Mouse (Mus musculus) kidney, postnatal 14 days (tissue): ENCODE data around the gene Wwc1.

Source experiments
- DNase-seq: peaks from one replicate; pipeline ENCODE4 v3.0.0; 2022; ENCODE audit warnings: mixed read lengths

Gene Wwc1

DNA sequence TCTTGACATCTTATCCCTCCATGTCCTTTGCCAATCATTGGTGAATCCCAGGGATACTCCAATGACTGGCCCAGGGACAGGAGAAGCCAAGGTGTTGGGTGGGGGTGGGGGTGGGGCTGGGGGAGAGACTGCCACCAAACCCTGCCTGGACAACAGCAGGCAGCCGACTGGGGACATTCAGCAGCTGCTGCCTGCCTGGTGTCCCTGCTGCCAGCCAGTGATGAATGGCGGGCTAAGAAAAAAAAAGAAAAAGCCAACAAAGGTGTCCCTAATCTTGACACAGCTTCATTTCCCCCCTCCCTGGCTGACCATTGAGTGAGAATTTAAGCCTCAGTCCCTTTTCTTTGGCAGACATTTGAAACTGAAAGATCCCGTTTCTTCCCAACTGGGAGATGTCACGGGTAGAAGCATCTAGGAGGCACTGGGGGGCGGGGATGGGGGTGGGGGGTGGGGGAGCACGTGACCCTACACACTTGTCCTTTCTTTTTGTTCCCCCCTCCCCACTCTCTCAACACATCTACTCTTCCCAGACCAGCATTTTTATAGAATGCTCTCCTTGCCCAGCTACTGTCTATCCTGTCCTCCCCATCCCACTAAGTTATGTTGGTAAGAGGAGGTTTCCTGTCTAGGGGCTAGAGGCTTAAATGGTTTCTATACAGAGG lies 7.9 kb downstream of the Wwc1 start:
- DNase-seq, result no peak

DNA sequence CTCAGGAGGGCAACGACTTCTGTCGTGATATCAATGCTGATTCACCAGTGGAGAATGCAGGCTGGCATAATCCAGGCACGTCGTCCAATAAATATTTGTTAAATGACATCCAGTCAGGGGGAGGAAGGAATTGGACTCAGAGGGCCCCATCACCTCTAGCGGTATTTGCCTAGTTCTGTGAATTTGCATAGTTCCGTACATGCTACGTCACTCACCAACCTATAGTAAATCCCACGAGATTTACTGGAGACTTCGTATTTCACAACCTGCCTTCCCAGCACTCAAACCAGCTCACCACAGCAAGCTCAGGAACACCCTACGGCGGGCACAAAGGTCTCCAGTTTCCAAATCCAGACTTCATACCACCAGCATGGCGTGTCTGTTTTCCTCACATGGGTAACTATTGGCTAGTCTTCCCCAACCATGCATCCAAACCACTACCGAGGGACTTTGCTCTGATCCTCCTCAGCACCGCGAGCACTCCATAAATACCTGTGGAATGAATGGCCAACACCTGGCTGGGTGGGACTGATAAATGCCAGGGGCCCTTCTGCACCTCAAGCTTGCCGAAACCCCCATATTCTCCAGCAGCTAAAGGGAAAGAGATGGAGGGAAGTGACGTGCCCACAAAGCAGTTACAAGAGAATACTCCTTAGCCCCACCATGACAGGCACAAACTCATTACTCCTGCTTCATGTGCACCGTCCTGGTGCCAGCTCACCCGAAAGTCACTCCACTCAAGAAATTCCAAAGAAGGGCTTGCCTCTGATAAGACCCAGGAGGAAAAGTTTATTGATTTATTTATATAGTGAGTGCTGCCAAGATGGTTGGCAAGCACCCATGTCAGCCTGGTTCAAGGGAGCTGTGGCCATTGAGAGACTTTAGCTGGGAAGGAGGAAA lies 9.3 kb downstream of the Wwc1 start:
- DNase-seq, result no peak

DNA sequence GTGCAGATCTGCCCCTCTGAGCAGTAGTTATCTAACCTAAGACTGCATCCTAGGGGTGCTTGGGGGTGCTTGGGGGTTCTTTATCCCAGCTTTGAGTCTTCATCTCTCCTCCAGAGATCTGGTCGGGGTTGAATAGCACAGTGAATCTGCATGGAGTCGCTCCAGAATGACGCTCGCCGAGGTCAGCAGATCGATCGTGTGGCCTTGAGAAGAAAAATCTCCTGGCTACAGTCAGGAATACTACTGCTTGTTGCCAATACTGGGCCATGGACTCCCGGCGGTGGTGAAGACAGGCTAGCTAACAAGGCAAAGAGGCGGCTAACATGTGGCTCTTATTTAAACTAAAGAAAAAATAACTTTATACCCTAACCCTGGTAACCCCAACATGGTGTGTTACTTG lies 12.0 kb downstream of the Wwc1 start:
- no peak for DNase-seq

DNA sequence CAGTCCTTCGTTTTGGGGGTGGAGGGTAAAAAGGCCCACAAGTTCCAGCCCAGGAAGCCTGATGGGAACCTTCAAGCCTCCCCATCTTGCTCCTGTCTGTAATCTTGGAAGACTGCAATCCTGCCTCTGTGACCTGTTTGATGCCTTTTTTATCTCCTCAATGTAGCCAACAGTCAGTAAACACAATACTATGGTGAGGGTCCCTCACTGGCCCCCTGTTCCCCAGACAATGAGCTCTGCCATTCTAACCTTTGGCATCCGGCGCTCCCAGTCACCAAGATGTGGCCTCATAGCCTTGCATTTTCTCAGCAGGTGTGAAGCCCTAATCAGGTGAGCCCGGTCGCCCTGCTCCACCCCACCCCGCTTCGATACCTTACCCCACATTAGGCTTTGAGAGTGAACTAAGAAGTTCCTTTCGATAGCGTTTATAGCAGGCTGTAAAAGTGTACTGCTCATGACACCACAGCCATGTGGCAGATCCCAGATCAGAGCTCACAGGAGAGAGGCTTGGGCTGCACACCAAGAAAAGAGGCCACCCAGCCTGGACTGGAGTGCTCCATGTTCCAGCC lies 16.3 kb downstream of the Wwc1 start:
- DNase-seq, result no peak

DNA sequence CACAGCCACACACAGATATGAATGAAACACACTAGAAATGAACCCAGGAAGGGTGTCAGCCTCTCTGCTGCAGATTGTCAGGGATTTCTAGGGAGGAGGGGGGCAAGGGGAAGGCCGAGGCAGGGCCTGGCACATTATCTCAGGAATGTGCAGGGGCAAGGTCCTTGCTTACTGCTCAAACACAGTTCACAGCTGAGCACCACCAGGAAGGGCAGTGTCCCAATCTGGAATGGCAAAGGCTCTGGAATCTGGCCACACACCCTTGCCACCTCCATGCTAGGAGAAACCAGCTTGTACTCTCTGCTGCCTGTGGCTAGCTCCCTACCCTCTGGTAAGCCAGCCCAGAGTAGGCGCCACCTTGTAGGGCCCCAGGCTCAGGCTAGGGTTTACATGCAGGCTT lies 16.8 kb downstream of the Wwc1 start:
- peak; percentile 74 for DNase-seq

DNA sequence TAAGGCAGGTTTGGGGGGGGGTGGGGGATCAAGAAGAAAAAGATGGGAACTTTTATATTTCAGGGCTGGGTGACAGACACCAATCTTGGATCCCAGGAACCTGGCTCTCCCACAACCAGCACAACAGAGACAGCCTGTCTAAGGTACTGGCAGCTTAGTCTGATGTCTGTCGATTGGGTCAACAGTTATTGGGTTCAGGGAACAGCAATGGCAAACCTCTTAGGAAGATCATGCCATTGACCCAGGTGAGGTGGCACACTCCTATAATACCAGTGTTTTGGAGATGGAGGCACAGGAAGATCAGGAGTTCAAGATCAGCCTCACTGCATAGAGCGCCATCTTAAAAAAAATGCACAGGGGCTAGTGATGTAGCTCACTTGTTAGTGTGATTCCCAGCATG lies 17.9 kb downstream of the Wwc1 start:
- no peak for DNase-seq

DNA sequence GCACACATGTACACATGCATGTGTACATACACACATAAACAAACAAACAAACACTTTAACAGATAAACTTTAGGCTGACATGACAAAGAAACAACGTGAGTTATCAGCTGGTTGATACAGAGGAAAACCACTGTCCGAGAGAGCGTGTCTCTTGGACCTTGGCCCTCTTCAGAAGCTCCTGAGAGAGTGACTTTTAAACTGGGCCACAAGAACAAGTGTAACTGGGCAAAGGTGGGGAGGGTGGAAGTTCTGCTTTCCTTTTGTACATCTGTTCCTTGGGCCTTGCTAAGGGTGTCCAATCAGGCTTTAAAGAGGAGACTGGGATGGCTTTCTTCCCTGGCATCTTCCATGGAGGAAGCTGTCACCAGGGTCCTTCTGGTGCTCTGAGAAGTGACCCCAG lies 21.1 kb downstream of the Wwc1 start:
- no peak for DNase-seq

DNA sequence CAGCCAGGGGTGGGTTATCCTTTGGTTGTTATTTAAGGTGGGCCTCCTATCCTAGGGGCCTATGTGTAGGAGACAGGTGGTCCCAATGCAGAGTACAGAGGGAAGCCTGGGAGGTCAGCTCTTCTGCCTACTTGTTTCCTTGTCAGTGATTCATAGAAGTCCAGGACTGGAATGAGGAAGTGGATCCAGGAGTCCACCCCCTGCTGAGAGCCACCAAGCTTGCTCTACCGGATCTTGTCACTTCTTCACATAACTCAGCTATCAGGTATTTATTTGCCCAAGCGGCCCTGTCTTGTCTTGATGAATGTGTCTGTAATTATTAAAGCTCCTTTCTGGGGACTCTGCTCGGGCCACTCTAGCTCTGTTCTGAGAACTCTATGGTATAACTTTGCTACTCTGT lies 24.8 kb downstream of the Wwc1 start:
- DNase-seq, result peak; percentile 78

DNA sequence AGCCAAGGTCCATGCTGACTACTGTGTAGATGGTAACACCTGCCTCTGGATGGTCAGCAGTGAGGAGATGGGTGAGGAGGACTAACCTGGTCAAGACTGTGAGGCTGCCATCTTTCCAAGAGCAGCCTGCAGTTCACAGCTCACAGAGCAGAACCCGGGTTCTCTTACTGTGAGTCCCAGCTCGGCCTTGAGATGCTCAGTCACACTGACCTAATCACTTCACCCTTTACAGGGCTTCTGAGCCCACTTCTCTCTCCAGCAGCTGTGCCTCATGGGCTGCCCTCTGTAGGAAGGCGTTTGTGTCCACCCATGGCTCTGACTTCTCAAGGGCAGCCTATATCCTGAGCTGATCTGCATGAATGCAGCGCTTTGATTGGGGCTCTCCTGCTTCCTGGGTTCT lies 27.1 kb downstream of the Wwc1 start:
- DNase-seq, result no peak

DNA sequence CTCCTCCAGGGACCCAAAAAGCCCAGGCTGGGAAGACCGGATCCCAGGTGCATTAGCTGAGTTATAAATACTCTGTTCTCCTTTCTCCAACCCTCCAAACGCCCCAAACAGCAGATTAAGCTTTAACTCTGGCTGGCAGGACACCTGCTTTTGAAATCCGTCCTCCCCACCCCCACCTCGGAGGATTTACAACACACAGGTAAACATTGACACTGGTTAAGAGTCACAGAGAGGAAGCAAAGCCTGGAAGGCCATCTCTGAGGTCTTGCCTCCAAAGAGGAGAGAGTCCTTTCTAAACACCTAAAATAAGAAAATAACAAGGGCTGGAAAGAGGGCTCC lies 28.6 kb downstream of the Wwc1 start:
- DNase-seq, result peak; percentile 81

DNA sequence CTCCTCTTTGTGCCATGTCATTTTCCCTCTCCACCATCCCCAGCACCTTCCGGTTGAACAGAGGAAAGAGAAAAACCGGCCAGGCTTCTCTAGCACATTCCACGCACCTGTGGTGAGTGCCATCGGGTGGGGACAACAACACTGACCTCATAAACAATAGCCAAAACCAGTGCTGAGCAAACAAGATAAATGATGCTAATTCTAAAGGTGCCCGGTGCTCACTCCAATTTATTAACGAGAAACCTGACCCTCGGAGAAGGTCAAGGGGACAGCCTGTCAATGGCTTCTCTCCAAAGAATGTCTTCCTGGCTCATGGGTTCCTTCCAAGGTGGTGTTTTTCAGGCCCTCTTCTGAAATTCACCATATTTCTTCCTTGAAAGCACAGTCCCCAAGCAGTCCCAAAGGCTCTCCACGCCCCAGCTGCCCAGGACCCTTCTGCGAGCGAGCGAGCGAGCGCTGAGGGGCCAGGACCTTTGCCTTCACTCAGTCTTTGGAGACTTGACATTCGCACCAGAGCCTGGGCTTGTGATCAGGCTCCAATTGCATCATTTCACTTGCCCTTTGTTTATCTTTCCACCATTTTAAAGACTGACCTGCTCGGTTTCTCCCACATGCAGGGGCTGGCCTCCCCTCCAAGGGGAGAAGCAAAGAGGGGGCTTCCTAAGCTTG lies 29.1 kb downstream of the Wwc1 start:
- DNase-seq, result no peak

DNA sequence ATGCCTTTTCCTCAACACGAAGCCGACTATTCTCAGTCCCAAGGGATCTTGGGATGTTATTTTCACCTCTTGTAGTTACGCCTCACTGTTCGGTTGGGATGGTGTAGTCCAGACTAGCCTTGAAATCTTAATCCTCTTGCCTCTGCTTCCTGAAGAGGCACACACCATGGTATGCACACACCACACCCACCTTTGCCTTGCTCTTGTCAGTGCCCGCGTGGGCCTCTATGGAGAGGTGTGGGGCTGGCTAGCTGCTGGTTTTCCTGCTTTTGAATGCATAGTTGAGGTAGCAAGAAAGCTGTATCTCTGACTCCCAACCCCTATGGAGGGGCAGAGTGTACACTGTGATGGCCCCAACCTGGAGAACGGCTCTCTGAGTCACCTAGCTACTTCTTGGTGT lies 29.9 kb downstream of the Wwc1 start:
- no peak for DNase-seq

DNA sequence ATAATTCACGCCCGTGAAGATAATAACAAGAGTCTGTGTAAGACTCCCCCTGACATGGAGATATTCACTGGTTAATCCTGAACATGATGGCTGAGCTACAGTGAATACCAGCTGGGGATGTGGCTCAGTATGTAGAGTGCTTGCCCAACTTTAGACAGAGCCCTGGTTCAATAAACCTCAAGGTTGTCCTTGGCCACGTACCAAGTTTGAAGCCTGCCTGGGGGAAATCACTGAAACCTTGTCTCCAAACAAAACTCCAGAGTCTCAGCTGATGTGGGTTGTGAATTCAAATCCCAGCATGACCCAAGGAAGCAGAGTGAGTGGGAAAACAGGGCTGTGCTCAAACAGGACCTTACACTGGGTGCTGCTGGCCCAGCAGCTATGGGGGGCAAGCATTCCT lies 30.3 kb downstream of the Wwc1 start:
- DNase-seq, result peak; percentile 43

DNA sequence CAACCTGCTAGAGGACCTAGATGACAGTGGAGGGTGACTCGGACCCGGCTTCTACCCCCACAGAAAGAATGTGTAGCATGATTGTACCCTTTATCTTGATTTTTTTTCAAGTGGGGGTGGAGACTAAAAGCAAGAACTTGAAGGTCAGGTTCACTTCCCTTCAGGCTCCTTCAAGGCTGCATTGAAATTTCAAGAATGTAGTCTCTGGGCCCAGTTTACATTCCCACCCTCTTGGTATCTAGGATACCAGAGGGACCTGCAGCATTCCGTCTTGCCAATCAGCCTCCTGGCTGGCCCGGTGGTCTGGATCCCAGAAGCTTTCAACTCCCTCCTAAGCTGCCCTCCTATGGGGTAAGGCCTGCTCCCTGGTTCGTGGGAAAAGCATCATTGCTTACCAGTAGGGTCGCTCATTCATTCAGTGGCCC lies 31.9 kb downstream of the Wwc1 start:
- DNase-seq, result peak; percentile 48

DNA sequence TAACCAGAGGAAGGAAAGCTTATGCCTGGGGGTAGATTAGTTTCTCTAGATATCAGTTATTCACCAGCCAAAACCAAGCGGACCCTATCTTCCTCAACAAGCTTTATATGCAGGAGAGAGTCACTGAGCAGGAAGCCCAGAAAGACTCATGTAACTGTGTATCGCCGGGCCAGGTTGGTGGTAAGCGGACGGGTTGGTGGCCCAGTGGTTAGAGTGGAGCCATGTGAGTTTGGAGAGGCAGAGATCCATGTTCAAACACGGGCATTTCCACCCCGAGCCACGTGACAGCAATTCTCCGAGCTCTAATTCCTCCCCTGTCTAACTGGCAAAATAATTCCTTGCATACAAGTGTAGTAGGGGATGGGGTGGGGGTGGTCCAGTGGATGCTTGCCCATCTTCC lies 32.4 kb downstream of the Wwc1 start:
- no peak for DNase-seq

DNA sequence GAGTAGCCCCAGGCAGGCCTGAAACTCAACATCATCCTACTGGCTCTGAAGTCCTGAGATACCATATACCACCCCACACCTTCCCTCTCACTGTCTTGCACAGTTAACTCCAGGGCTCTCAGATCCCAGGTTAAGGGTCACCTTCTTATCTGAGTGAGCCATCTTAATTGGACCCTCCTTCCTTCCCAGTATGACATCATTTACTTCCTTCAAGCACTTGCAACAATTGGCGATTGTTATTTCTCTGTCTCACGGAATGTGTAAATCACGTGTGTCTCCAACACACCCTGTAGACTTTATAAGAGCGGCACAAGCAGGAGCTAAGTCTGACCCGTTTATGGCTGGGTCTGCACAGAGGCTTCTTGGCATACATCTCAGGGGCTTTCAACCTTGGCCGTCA lies 35.1 kb downstream of the Wwc1 start:
- DNase-seq, result no peak

DNA sequence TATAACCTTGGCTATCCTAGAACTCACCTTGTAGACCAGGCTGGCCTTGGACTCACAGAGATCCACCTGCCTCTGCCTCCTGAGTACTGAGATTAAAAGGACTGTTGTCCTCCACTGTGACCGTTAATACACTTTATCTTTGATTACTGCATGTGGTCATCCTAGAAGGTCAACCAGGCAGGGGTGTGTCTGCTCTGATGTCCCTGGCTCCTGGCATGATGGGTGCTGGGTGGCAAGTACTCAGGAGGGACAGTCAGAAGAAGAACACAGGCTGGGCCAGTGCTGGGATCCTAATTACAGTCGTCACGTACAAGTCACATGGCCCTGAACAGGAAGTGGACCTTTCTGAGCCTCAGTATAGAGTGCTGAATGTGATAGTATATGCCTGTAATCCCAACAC lies 38.7 kb downstream of the Wwc1 start:
- no peak for DNase-seq

DNA sequence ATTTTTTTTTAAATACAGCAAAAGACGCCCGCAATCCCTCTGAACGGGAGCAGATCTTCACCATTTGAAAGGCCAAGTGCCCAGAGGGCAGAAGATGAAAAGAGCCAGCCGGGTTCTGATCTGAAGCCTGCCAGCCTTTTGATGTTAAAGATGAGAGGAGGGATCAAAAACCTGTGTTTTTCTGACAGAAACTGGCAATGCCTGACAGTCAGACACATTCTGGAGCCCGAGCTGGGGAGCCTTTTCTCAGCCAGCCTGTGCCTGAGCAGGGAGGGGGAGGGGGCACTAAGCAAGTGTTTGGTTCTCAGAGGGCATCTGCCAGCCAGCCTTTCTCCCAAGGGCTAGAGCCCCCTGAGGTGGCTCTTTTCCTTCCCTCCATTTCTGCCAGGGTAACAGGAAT lies 39.3 kb downstream of the Wwc1 start:
- DNase-seq, result no peak

DNA sequence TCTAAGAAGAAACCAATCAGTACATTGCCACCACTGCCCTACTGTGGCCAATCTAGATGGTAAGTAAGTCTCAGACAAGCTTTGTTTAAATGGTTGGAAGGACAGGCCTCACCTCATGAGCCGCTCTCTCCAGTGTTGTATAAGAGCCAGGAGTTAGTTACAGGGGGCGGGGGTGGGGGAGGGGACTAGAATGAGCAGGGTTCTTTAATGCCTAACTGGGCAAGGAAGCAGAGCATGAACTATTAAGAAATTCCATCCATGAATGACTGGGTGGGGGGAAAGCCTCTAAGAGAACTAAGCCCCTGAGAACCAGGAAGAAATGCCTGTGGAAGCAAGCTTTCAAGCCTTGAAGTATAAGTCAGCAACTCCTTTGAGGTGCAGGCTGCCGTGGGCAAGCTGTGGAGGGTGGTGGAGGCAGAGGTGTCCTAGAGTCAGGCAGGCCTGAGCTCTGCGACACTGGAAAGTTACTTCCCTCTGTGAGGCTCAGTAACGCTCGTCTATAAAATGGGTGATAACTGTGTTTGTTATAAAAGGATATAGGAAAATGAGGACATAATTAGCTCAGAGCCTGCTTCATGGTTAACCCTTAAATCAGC lies 41.4 kb downstream of the Wwc1 start:
- peak; percentile 70 for DNase-seq

DNA sequence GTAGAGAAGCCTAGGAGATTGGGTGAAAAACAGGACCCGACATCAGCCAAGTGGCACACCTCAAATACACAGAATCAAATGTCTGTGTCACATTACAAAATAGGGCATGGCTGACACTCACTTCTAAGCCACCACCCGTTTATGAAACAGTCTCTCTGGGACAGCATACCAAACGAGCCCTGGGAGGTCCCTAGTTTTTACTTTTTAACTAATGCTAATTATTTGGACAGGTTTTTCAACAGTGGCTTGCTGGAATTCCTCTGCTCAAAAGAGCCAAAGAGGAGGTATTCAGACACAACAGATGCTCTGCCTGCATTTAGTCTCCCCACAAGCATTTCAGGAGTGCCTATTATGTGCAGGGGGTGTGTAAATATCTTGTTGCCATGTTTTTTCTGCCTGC lies 44.7 kb downstream of the Wwc1 start:
- peak; percentile 66 for DNase-seq

DNA sequence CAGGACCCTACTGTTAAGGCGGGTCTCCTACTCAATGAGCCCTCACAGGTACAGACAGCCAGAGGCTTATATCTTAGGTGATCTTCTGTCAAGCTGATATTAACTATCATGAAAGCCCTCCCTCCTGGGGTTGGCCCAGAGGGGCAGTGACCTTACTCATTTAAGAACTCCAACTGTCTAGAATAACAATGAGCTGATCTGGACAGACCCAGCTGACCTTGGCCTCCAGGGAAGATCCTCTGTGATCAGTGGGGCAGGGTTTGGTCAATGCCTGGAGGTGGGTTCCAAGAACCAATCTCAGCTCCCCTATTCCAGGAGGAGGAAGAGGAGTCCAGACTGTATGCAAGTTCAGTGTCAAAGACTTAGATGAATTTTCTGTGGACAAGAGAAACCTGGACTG lies 45.2 kb downstream of the Wwc1 start:
- no peak for DNase-seq

DNA sequence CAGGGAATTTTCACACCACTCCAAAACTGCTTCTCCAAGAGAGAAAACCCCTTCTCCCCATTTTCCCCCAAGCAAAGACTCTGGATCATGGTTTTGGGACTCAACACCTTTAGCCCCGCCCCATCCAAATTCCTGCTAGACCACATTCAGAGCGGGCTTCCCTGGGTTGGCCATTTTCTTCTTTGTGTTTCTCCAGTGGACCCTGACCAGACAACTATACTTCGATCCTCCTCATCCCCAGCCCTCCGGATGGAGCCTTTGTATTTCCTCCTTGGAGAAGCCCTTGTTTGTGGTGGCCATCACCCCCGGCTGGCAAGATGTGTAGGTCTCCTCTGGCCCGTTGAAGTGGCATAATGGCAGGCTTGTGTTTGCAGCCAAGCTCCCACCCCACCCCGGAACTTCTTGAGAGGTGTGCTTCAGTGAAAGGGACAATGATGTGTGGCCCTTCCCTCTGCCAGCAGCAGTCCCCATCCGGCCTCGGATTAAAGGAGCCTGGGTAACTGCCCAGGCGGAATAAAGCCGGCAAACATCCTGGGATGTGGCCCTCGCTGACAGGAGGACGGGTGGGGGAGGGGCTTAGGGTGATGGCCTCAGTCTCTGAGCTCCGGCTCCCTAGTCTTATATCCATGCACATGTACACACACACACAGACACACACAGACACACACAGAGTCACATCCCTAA lies 46.8 kb downstream of the Wwc1 start:
- no peak for DNase-seq
